Mouse (Mus musculus): ENCODE measurements at regions not wholly inside any gene's neighbourhood (a gene's known extent, or its start where the extent isn't known, plus 50 kb on each side); places are given as distances from the start of the nearest gene placed in this dataset.

GRCm38 (mm10) chr6:108717681-108718080 lies 57.3 kb downstream of the Bhlhe40 start:
- no peak for DNase-seq (ENCODE audit: low spot score in 2 of 2)

- peak in 1 of 2 experiments; percentile 19 for DNase-seq (ENCODE audit: low spot score in 2 of 2)
These were observed 58.5 kb downstream of the Bhlhe40 start for GRCm38 (mm10) chr6:108718887-108719286.

GRCm38 (mm10) chr6:108719977-108720376 lies 59.5 kb downstream of the Bhlhe40 start:
- no peak for DNase-seq (ENCODE audit: low spot score in 2 of 2)

GRCm38 (mm10) chr6:108720978-108721377 lies 60.5 kb downstream of the Bhlhe40 start:
- no peak for DNase-seq (ENCODE audit: low spot score in 2 of 2)

- no peak for DNase-seq (ENCODE audit: low spot score in 2 of 2)
These were observed 61.1 kb downstream of the Bhlhe40 start for GRCm38 (mm10) chr6:108721557-108721956.

- no peak for DNase-seq (ENCODE audit: low spot score in 2 of 2)
These were observed 59.7 kb upstream of the Arl8b start for GRCm38 (mm10) chr6:108723236-108723635.

- no peak for DNase-seq (ENCODE audit: low spot score in 2 of 2)
These were observed 59.1 kb upstream of the Arl8b start for GRCm38 (mm10) chr6:108723751-108724150.

- no peak for DNase-seq (ENCODE audit: low spot score in 2 of 2)
These were observed 51.7 kb upstream of the Arl8b start for GRCm38 (mm10) chr6:108731107-108731630.

Data from heart, adult 9 months (tissue).